Mouse (Mus musculus) adrenal gland, postnatal 10 days (tissue): ENCODE data around the gene Gng12. TPM values are rescaled to one million over a fixed set of nuclear protein-coding genes. Genes with fewer than 3 reads are reported as not detected.
"Not testable (repeated sequence)": the region's sequence is repeated elsewhere in the genome, so short reads cannot be mapped to it uniquely, and the experiment has no call there.

ENCODE experiments used
- DNase-seq: peaks from one replicate; pipeline ENCODE4 v3.0.0; 2021; ENCODE audit warnings: mixed read lengths
- long read RNA-seq, 2 experiments: library from polyadenylated mRNA; stranded (forward); transcript quantifications; one replicate each; pipeline ENCODE4 v2.0.0; 2021
- total RNA-seq, 2 experiments: library from RNA; stranded (reverse); gene quantifications; 2 replicates each; pipeline ENCODE4 v1.2.3; 2021

Gng12 gene
- 10 to 100 TPM; 85.5 to 86.4 TPM for total RNA-seq
- long read RNA-seq, experiment 1, full-length matches to known transcripts, result 47 of 73 reads
- long read RNA-seq, experiment 1, partial matches to known transcripts, result 2 of 73 reads
- long read RNA-seq, experiment 1, other reads (novel, unspliced or antisense), result 24 of 73 reads
- long read RNA-seq, experiment 2, full-length matches to known transcripts, result 51 of 58 reads
- long read RNA-seq, experiment 2, partial matches to known transcripts, result 1 of 58 reads
- long read RNA-seq, experiment 2, other reads (novel, unspliced or antisense), result 6 of 58 reads

- peak; percentile 96 for DNase-seq
Observed at GRCm38 (mm10) chr6:66896119-66896920, at the start of gene Gng12. Gene Gng12 (plus strand): TSS chr6:66896397.

- DNase-seq, result no peak
Observed at GRCm38 (mm10) chr6:66848936-66849335, 47.3 kb upstream of the Gng12 start.

- DNase-seq, result no peak
Observed at GRCm38 (mm10) chr6:66856236-66856635, 40.0 kb upstream of the Gng12 start.

- DNase-seq, result no peak
Observed at GRCm38 (mm10) chr6:66858356-66858755, 37.8 kb upstream of the Gng12 start.

GRCm38 (mm10) chr6:66859391-66859790 lies 36.8 kb upstream of the Gng12 start:
- no peak for DNase-seq

GRCm38 (mm10) chr6:66864463-66864862 lies 31.7 kb upstream of the Gng12 start:
- no peak for DNase-seq

- DNase-seq, result no peak
Observed at GRCm38 (mm10) chr6:66866295-66866694, 29.9 kb upstream of the Gng12 start.

- not testable (repeated sequence) for DNase-seq
Observed at GRCm38 (mm10) chr6:66877048-66877447, 19.1 kb upstream of the Gng12 start.

GRCm38 (mm10) chr6:66890349-66891158 lies 5.6 kb upstream of the Gng12 start:
- no peak for DNase-seq

- DNase-seq, result no peak
Observed at GRCm38 (mm10) chr6:66893950-66894349, 2.2 kb upstream of the Gng12 start.

GRCm38 (mm10) chr6:66894999-66895398 lies 1.2 kb upstream of the Gng12 start:
- no peak for DNase-seq

- peak; percentile 41 for DNase-seq
Observed at GRCm38 (mm10) chr6:66896921-66897645, 886 bp downstream of the Gng12 start.

- no peak for DNase-seq
Observed at GRCm38 (mm10) chr6:66897994-66898393, 1.8 kb downstream of the Gng12 start.

- DNase-seq, result no peak
Observed at GRCm38 (mm10) chr6:66901926-66902325, 5.7 kb downstream of the Gng12 start.

GRCm38 (mm10) chr6:66903206-66903605 lies 7.0 kb downstream of the Gng12 start:
- DNase-seq, result no peak

GRCm38 (mm10) chr6:66903720-66904119 lies 7.5 kb downstream of the Gng12 start:
- no peak for DNase-seq

- DNase-seq, result no peak
Observed at GRCm38 (mm10) chr6:66906244-66906643, 10.0 kb downstream of the Gng12 start.

- DNase-seq, result no peak
Observed at GRCm38 (mm10) chr6:66908327-66908973, 12.3 kb downstream of the Gng12 start.

- peak; percentile 58 for DNase-seq
Observed at GRCm38 (mm10) chr6:66910493-66911435, 14.6 kb downstream of the Gng12 start.

- DNase-seq, result no peak
Observed at GRCm38 (mm10) chr6:66913355-66913754, 17.2 kb downstream of the Gng12 start.
